Mouse (Mus musculus): ENCODE data around the gene Cela2a. TPM values are rescaled to one million over a fixed set of nuclear protein-coding genes. Genes with fewer than 3 reads are reported as not detected.

Gene Cela2a
- total RNA-seq (2012; rRNA removed) (1.0 and 2.6 TPM in 2 replicates), total RNA-seq (2014; rRNA removed) (0.23 and 0.30 TPM in 2 replicates), polyA plus RNA-seq (2012; ENCODE audit: insufficient read length, low read depth) (0.30 and 0.43 TPM in 2 replicates)

DNA sequence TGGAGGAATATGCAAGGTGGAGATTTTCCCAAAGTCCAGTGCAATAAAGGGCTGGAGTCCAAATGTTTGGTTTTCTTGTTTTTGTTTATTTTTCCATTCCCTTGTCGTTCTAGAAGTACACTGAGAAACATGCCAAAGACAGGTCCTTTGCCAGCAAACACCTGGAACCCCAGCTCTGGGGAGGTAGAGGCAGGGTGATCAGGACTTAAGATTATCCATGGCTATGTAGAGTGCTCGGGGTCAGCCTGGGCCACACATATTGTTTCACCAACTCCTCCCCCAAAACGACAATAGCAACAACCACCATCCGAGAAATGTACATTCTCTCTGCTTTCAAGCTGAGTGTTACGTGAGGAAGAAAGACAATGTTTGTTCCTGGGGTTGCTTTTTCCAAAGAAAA, at the start of gene Cela2a:
TSS of gene Cela2a (minus strand) at position 101 of the 400 bp plus-strand sequence.
- no peaks in the 10 kb centered on the region for H3K36me3 ChIP-seq (replicated peaks in 1 of 2; ENCODE audit: control insufficient read depth in 1 of 2, insufficient read depth in 1 of 2, low read length in 1 of 2)
- in situ Hi-C loops (cut with MboI; ENCODE audit: low pct_ligation_motif_present, low pct_unique_long_range_greater_than_20kb, low sequenced_read_pairs) (no loop called here), dilution Hi-C loops (cut with MboI; ENCODE audit: extremely low pct_ligation_motif_present, extremely low pct_unique_long_range_greater_than_20kb, low sequenced_read_pairs) (no loop called here)
- peaks cover 0 to 10% of the 10 kb centered on the region in 2 experiments; a peak in 2 of 4 replicates for H3K4me1 ChIP-seq (ENCODE audit: control insufficient read depth in 1 of 2, insufficient read depth in 2 of 2)
- H3K79me2 ChIP-seq (replicated peaks; ENCODE audit: control insufficient read depth, extremely low read depth, insufficient read depth, poor library complexity, severe bottlenecking): no peaks in the 10 kb centered on the region
- no peak within 1 kb of the TSS for H3K27ac ChIP-seq (ENCODE audit: insufficient read depth, low read depth)
- H3K4me3 ChIP-seq (replicated peaks in 1 of 3; ENCODE audit: low read depth in 2 of 3, low read length in 2 of 3, poor library complexity in 1 of 3): no peak within 1 kb of the TSS
- H3K9me3 ChIP-seq (replicated peaks; ENCODE audit: low read length): no peaks in the 10 kb centered on the region
- no peaks in the 10 kb centered on the region for H3K27me3 ChIP-seq (replicated peaks)
- no peak for DNase-seq (ENCODE audit: extremely low read depth)
- TF ChIP-seq ZMIZ1 (IDR thresholded peaks at IDR 0.05; ENCODE audit: low read depth, low read length) (no peak), SIN3A (IDR thresholded peaks at IDR 0.05; ENCODE audit: low read length) (no peak), RAD21 (IDR thresholded peaks at IDR 0.05; ENCODE audit: low read depth, low read length) (no peak), ZKSCAN1 (IDR thresholded peaks at IDR 0.05; ENCODE audit: borderline replicate concordance, low read depth, low read length) (no peak), TCF12 (IDR thresholded peaks at IDR 0.05; ENCODE audit: low read depth, low read length) (no peak), USF1 (IDR thresholded peaks at IDR 0.05; ENCODE audit: low read depth, low read length) (no peak), UBTF (IDR thresholded peaks at IDR 0.05; ENCODE audit: low read depth, low read length) (no peak), USF2 (conservative IDR thresholded peaks at IDR 0.05; ENCODE audit: low read depth, low read length) (no peak)
- no peak within 1 kb of the TSS for H3K4me2 ChIP-seq (ENCODE audit: insufficient read depth, low read depth, poor library complexity, severe bottlenecking)
- no peak within 1 kb of the TSS for H3K9ac ChIP-seq (ENCODE audit: insufficient read depth, low read depth)

DNA sequence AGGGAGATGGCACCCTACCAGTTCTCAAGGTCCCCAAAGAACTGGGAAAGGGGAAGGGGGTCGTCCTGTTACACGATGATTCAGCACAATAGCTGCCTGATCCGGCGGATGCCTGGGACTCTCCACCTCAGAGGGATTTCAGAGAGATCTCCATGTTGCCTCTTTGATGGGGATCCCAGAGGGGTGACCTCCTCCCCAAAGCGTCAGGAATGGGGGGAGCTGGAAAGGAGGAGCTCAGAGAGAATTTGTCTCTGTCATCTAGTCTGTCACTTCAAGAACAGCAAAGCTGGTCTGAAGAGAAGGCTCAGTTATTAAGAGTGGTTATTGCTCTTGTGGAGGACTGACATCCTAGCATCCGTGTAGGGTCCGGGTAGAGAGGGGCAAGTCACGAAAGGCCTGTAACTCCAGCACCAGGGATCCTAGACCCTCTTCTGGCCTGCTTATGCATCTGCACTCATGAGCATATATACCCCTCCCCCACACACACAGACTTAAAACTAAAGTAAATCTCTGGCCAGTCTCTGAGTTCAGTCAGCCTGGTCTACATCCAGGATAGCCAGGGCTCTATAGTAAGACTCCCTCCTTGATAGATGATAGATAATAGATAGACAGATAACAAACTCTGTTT, 49.6 kb upstream of the Cela2a start:
- peaks cover 3 to 27% of the 10 kb centered on the region in 2 experiments for H3K36me3 ChIP-seq (replicated peaks in 1 of 2; ENCODE audit: control insufficient read depth in 1 of 2, insufficient read depth in 1 of 2, low read length in 1 of 2)
- no peak overlapping the region for H3K9ac ChIP-seq (ENCODE audit: insufficient read depth, low read depth)
- H3K27me3 ChIP-seq (replicated peaks): peaks cover 8% of the 10 kb centered on the region
- no peak overlapping the region for H3K27ac ChIP-seq (ENCODE audit: insufficient read depth, low read depth)
- no peak overlapping the region for H3K4me3 ChIP-seq (replicated peaks in 1 of 3; ENCODE audit: low read depth in 2 of 3, low read length in 2 of 3, poor library complexity in 1 of 3)
- H3K4me2 ChIP-seq (ENCODE audit: insufficient read depth, low read depth, poor library complexity, severe bottlenecking): peak overlapping the region; percentile 97
- peaks cover 17% of the 10 kb centered on the region for H3K79me2 ChIP-seq (replicated peaks; ENCODE audit: control insufficient read depth, extremely low read depth, insufficient read depth, poor library complexity, severe bottlenecking)
- no peak for DNase-seq (ENCODE audit: extremely low read depth)
- in situ Hi-C loops (cut with MboI; ENCODE audit: low pct_ligation_motif_present, low pct_unique_long_range_greater_than_20kb, low sequenced_read_pairs) (no loop called here), dilution Hi-C loops (cut with MboI; ENCODE audit: extremely low pct_ligation_motif_present, extremely low pct_unique_long_range_greater_than_20kb, low sequenced_read_pairs) (no loop called here)
- H3K4me1 ChIP-seq (ENCODE audit: control insufficient read depth in 1 of 2, insufficient read depth in 2 of 2): peaks cover 22 to 39% of the 10 kb centered on the region in 2 experiments
- H3K9me3 ChIP-seq (replicated peaks; ENCODE audit: low read length): no peaks in the 10 kb centered on the region
- no peak for TF ChIP-seq CHD2 (IDR thresholded peaks at IDR 0.05; ENCODE audit: low read length)
- TF ChIP-seq SMC3 (IDR thresholded peaks at IDR 0.05; ENCODE audit: low read depth, low read length): no peak
- no peak for TF ChIP-seq MAZ (IDR thresholded peaks at IDR 0.05; ENCODE audit: low read depth, low read length)
- TF ChIP-seq NRF1 (IDR thresholded peaks at IDR 0.05; ENCODE audit: low read depth, low read length): no peak
- TF ChIP-seq NELFE (IDR thresholded peaks at IDR 0.05; ENCODE audit: low read depth, low read length): no peak
- TF ChIP-seq POLR2A (IDR thresholded peaks at IDR 0.05; ENCODE audit: low read depth, low read length): no peak
- no peak for TF ChIP-seq JUND (conservative IDR thresholded peaks at IDR 0.05; ENCODE audit: low read depth, low read length)
- no peak for TF ChIP-seq RAD21 (IDR thresholded peaks at IDR 0.05; ENCODE audit: low read depth, low read length)
- TF ChIP-seq HCFC1 (IDR thresholded peaks at IDR 0.05; ENCODE audit: low read depth, low read length): no peak
- no peak for TF ChIP-seq TBP (conservative IDR thresholded peaks at IDR 0.05; ENCODE audit: low read depth, low read length)
- TF ChIP-seq TCF12 (IDR thresholded peaks at IDR 0.05; ENCODE audit: low read depth, low read length): no peak
- TF ChIP-seq BHLHE40 (IDR thresholded peaks at IDR 0.05; ENCODE audit: low read depth, low read length): no peak
- TF ChIP-seq PAX5 (IDR thresholded peaks at IDR 0.05; ENCODE audit: low read length): no peak
- no peak for TF ChIP-seq MYC (IDR thresholded peaks at IDR 0.05; ENCODE audit: low read depth, low read length)
- TF ChIP-seq ZC3H11A (IDR thresholded peaks at IDR 0.05; ENCODE audit: low read depth, low read length): no peak
- TF ChIP-seq GABPA (IDR thresholded peaks at IDR 0.05; ENCODE audit: insufficient replicate concordance, low read depth, low read length): no peak
- TF ChIP-seq POLR2AphosphoS2 (IDR thresholded peaks at IDR 0.05; ENCODE audit: low read depth, low read length): no peak
- TF ChIP-seq JUN (IDR thresholded peaks at IDR 0.05; ENCODE audit: insufficient read depth, low read depth, low read length): no peak
